Mouse (Mus musculus) bone marrow, adult 2 months (tissue): Measurements from ENCODE around the gene Itpk1. TPM values are rescaled to one million over a fixed set of nuclear protein-coding genes. Genes with fewer than 3 reads are reported as not detected.

Experiments used
- H3K27ac ChIP-seq: fragments of 200-500 bp; 2 replicates; pipeline ENCODE4 v1.5.1; 2012; ENCODE audit warnings: low read depth, mild to moderate bottlenecking, control low read depth, inconsistent platforms, low read length; ENCODE audit not compliant: control insufficient read depth, poor library complexity, insufficient read depth
- H3K4me1 ChIP-seq: fragments of 200-500 bp; 2 replicates; pipeline ENCODE4 v1.6.1; 2011; ENCODE audit warnings: low read length; ENCODE audit not compliant: control insufficient read depth, insufficient read depth
- H3K4me3 ChIP-seq: fragments of 200-500 bp; replicated peaks from 2 replicates; pipeline ENCODE3; 2011; ENCODE audit warnings: mild to moderate bottlenecking, low read depth, low read length, control low read depth; ENCODE audit not compliant: control insufficient read depth
- CTCF ChIP-seq: fragments of 200-500 bp; IDR thresholded peaks from 2 replicates; pipeline ENCODE4 v1.5.1; 2011; ENCODE audit warnings: low read length, control low read depth; ENCODE audit not compliant: control insufficient read depth, insufficient read depth
- POLR2A ChIP-seq: fragments of 200-500 bp; IDR thresholded peaks from 2 replicates; pipeline ENCODE4 v1.6.1; 2011; ENCODE audit warnings: low read depth, mild to moderate bottlenecking, control low read depth, low read length, borderline replicate concordance; ENCODE audit not compliant: control insufficient read depth
- WGBS: fragments of 180-500 bp; shearing (Covaris S2); methylation state at CpG from one replicate; pipeline ENCODE4 v1.1.7; 2018; 5-methylcytosine and 5-hydroxymethylcytosine counted together
- polyA plus RNA-seq: library from polyadenylated mRNA; stranded (reverse); fragments of >200 nt; gene quantifications from 2 replicates; pipeline ENCODE4 v1.2.4, GENCODE M21; 2011; ENCODE audit warnings: low replicate concordance; ENCODE audit not compliant: missing spikeins, insufficient read depth, insufficient read length

Itpk1 gene
- polyA plus RNA-seq, 1 experiment: 15.8 TPM

DNA sequence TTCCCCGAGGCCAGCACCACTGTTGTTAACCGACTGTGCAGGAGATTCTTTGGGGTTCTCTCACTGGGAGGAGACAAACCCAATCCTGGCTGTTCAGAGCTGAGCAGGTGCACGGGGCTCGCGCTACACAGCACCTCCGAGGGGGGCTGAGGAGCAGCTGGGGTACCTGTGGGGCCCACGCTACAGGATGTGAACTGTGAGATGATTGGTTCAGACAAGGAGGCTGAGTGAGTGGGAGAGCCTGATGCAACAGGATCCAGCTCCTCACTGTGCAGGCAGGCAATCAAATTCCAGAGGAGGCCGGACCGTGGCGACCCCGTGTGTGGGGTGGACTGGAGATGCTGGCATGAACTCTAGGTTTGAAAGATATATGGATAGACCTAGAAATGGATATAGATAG lies 17.7 kb upstream of the Itpk1 start:
- TF ChIP-seq CTCF (no peak), POLR2A (no peak)
- no peak overlapping the region for H3K4me3 ChIP-seq
- H3K27ac ChIP-seq: no peak overlapping the region
- no peaks in the 10 kb centered on the region for H3K4me1 ChIP-seq
- 83% methylated on average over 11 of the region's 11 CpGs for WGBS

DNA sequence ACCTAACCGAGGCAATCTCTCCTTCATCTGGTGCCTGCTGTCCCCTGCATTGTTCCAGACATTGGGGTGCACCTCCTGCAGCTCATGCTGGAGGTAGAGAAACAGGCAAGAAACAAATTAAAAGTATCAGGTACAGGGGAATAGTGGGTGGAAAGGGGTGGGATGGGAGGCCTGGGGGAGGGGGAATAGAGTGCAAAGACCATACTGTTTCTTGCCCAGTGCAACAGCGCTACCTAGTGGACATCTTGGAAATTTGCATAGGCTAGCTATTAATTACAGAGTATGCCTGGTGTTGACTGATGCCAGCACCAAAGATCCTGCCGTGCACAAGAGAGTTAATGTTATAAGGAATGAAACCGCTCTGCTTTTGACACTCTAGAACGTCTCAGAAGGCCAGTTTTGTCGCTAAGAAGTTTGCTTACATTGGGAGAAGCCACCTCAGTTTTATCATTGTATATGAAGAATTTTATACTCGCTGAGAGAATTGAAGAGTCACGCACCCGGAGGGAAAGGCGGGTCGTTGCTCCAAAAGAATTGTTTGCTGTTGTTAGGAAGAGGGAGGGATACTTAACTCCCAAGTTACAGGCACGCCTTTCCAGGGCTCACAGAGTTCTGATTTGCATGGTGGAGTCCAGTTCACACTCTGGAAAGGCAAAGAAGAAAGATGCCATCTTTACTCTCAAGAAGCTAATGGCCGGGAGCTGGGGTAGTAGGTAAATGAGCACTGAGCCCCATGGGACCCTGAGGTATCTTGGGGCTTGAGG lies 15.0 kb upstream of the Itpk1 start:
- Histone ChIP-seq H3K4me1 (no peaks in the 10 kb centered on the region; the same call in 1 of the 2 replicates), H3K27ac (no peak overlapping the region), H3K4me3 (no peak overlapping the region)
- 44% methylated on average over 13 of the region's 13 CpGs for WGBS
- TF ChIP-seq POLR2A: no peak
- TF ChIP-seq CTCF: peak; percentile 55

DNA sequence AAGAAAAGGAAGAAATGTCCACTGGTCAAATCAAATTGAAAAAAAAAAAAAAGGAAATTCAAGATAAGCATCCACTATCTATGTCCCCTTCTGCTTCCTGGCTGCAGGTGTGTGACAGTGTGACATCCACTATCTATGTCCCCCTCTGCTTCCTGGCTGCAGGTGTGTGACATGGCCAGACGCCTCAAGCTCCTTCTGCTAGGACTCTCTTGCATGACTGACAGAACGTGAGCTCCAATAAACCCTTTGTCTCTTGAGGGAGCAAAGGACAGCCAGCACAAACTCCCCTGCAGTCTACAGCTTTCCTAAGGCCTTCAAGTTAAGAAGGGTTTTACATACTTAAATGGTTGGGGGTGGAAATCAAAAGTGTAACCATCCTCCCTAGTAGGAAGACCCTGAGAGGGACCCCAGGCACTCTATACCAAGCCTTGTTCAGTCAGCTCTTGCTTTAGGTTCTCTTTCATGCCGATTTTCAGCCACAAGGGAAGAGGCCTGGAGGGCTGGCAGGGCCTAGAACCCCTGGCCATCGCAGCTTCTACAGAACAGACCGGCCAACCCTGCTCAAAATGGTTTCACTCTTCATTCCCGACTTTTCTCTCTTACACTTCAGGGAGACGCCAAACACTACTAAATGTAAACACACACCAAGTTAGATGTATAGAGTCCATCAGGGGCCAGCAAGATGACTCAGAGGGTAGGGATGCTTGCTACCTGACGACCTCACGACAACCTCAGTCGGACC lies 10.1 kb upstream of the Itpk1 start:
- H3K27ac ChIP-seq: no peak overlapping the region
- H3K4me3 ChIP-seq: no peak overlapping the region
- WGBS: 79% methylated on average over 10 of the region's 10 CpGs
- TF ChIP-seq CTCF (no peak), POLR2A (no peak)
- peaks cover 3% of the 10 kb centered on the region; the same call in 1 of the 2 replicates for H3K4me1 ChIP-seq

DNA sequence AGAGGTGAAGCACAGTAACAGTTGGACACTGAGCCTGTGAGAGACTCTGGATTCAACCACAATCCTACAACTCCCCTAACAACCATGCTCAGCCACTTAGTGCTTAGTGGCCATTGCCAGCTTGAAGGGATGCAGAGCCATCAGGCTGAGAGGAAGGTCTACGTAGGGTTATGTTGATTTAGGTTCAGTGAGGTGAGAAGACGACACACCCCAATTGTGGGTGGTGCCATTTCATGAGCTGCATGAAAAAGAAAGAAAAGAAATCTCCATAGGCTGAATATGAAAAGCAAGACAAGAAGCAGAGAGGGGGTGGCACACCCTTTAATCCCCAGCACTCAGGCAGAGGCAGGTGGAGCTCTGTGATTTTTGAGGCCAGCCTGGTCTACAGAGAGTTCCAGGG lies 9.4 kb upstream of the Itpk1 start:
- TF ChIP-seq CTCF (no peak), POLR2A (no peak)
- 63% methylated on average over 2 of the region's 2 CpGs for WGBS
- Histone ChIP-seq H3K4me1 (peaks cover 3% of the 10 kb centered on the region; the same call in 1 of the 2 replicates), H3K27ac (no peak overlapping the region), H3K4me3 (no peak overlapping the region)

DNA sequence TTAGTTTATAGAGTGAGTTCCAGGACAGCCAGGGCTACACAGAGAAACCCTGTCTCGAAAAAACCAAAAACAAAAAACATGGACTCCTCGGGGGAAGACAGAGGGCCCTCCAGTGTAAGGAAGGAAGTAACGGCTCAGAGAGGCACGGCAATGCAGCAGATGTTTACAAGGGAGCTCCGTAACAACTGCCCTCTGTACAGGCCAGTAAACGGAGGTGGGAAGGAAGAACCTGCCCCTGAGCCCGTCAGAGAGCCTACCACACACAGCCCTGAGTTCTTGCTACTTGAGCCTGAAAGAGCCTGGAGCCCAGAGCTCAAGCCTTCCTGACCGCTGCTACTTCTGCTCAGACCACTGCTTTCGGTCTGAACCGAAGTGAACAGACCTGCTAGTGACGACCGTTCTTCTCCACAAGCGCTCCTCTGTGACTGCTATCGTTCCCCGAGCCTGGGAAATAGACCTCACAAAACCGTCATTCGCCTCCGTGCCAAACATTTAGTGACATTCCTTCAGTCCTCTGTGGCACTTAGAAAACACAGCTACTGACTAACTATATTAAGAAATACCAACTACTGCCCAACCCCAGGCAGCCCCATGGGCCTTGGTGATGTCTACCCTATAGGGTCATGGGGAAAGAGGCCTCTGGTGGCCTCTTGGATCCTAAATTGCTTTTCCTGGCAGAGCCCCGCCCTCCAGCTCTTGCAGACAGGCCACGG lies 8.6 kb upstream of the Itpk1 start:
- Histone ChIP-seq H3K4me3 (peak overlapping the region; percentile 45), H3K4me1 (peaks cover 3% of the 10 kb centered on the region; the same call in 1 of the 2 replicates), H3K27ac (peak overlapping the region; percentile 90)
- 22% methylated on average over 20 of the region's 20 CpGs for WGBS
- TF ChIP-seq POLR2A: no peak
- TF ChIP-seq CTCF: no peak

GRCm38 (mm10) chr12:102710851-102711375 lies 6.2 kb upstream of the Itpk1 start:
- TF ChIP-seq POLR2A (no peak), CTCF (no peak)
- Histone ChIP-seq H3K27ac (no peak overlapping the region), H3K4me3 (no peak overlapping the region), H3K4me1 (peaks cover 3% of the 10 kb centered on the region; the same call in 1 of the 2 replicates)
- WGBS: 75% methylated on average over 4 of the region's 4 CpGs

DNA sequence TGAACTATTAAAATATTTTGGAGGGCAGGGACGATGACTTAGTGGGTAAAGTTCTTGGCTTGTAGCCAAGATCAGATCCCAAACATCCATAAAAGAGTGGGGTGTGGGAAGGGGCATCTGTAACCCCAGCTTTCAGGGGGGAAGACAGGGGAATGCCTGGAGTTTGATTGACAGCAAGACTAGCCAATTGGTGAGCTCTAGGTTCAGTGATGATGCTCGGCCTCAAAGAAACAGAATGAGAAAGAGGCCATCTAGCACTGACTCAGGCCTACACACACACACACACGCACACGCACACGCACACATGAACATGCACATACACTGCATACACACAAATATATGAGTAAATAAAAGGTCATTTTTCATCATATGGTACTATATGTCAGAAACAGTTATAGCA lies 5.2 kb upstream of the Itpk1 start:
- Histone ChIP-seq H3K4me1 (peaks cover 3% of the 10 kb centered on the region; the same call in 1 of the 2 replicates), H3K27ac (no peak overlapping the region), H3K4me3 (no peak overlapping the region)
- no peak for TF ChIP-seq POLR2A
- TF ChIP-seq CTCF: no peak
- WGBS: 88% methylated on average over 5 of the region's 5 CpGs
